In the genomic region with DNA sequence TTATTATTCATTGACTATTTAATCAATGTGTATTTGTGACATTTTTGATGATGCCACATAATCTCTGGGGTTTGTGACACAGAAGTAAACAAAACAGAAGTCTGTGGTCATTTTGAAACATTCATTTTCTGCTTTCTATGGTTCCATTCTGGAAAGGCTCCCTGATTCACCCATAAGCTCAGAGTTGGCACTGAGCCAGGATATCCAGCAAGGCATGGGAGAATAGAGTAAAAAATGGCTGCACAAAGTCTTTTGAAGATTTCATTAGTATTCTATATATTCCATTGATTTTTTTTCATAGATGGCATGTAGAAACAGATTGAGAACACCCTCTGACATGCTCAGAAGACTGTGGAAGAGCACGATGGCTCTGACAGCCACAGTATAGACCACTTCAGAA, we compare ENCODE assay signal across 22 mouse cellular contexts.
A peak's percentile ranks its signal among the peaks of the same experiment; 100 is the strongest.
DNase-seq lines count a peak whose midpoint lies in the region; ATAC-seq and TF ChIP-seq lines count a peak whose summit lies in the region.
"Had no signal": no experiment of that assay in that cellular context is flagged by ENCODE, and none has a peak within 500 bp of the region (broad histone marks: within the 10 kb centered on the region; RNA-seq: fewer than 3 reads in every experiment).

No protein-coding gene starts in this region.

- H3K27me3 ChIP-seq in kidney, embryonic 16.5 days (ENCODE audit: insufficient read depth, low read length): no peaks in the 10 kb centered on the region
- H3K27me3 ChIP-seq: CH12.LX; embryonic facial prominence, embryonic 13.5 days; heart, embryonic 12.5 days; hindbrain, embryonic 12.5 days; limb, embryonic 12.5 days; liver, embryonic 12.5 days; lung, embryonic 15.5 days; stomach, embryonic 15.5 days had no signal

- H3K4me3 ChIP-seq in kidney, embryonic 16.5 days (ENCODE audit: low read length): no peak overlapping the region
- H3K4me3 ChIP-seq: embryonic facial prominence, embryonic 13.5 days; gastrocnemius, adult 2 months; heart, embryonic 12.5 days; hindbrain, embryonic 12.5 days; limb, embryonic 12.5 days; liver, embryonic 12.5 days; lung, embryonic 15.5 days; stomach, embryonic 15.5 days had no signal

- H3K4me2 ChIP-seq in kidney, embryonic 16.5 days (replicated peaks; ENCODE audit: low read depth, low read length): no peak overlapping the region
- H3K4me2 ChIP-seq: embryonic facial prominence, embryonic 13.5 days; heart, embryonic 12.5 days; hindbrain, embryonic 12.5 days; limb, embryonic 12.5 days; liver, embryonic 12.5 days; lung, embryonic 15.5 days; midbrain, embryonic 11.5 days; stomach, embryonic 15.5 days had no signal

- no peak overlapping the region for H3K9ac ChIP-seq in kidney, embryonic 16.5 days (replicated peaks; ENCODE audit: low read length)
- H3K9ac ChIP-seq: embryonic facial prominence, embryonic 13.5 days; heart, embryonic 12.5 days; hindbrain, embryonic 12.5 days; limb, embryonic 12.5 days; liver, embryonic 12.5 days; lung, embryonic 15.5 days; stomach, embryonic 15.5 days had no signal

- no peak for TF ChIP-seq POLR2A in brain, embryonic 14.5 days (IDR thresholded peaks at IDR 0.05; ENCODE audit: borderline replicate concordance, extremely low read depth, insufficient read depth, insufficient read length, poor library complexity, severe bottlenecking)

- TF ChIP-seq CTCF in brain, embryonic 14.5 days (IDR thresholded peaks at IDR 0.05; ENCODE audit: borderline replicate concordance, extremely low read depth, insufficient read depth, insufficient read length): no peak

- no peak for ATAC-seq in kidney, embryonic 16.5 days (ENCODE audit: low FRiP score, low TSS enrichment)
- ATAC-seq: liver, embryonic 12.5 days had no signal

- H3K4me1 ChIP-seq in kidney, embryonic 16.5 days (ENCODE audit: insufficient read depth, low read length): no peaks in the 10 kb centered on the region
- H3K4me1 ChIP-seq: embryonic facial prominence, embryonic 13.5 days; heart, embryonic 12.5 days; hindbrain, embryonic 12.5 days; limb, embryonic 12.5 days; liver, embryonic 12.5 days; lung, embryonic 15.5 days; stomach, embryonic 15.5 days had no signal

- no peaks in the 10 kb centered on the region for H3K9me3 ChIP-seq in kidney, embryonic 16.5 days (ENCODE audit: low read length)
- H3K9me3 ChIP-seq: embryonic facial prominence, embryonic 13.5 days; heart, embryonic 12.5 days; hindbrain, embryonic 12.5 days; limb, embryonic 12.5 days; liver, embryonic 12.5 days; lung, embryonic 15.5 days; stomach, embryonic 15.5 days had no signal

- peak; percentile 46 to 49 for DNase-seq in cerebellum, postnatal 10 days
- DNase-seq in cerebellum, postnatal 36 days: no peak
- peak; percentile 6 for DNase-seq in kidney, postnatal 10 days
- peak; percentile 1 for DNase-seq in right cerebral cortex, adult 18-20 months
- no peak for DNase-seq in right cerebral cortex, adult 2 months (ENCODE audit: low spot score in 2 of 2)
- peak; percentile 42 for DNase-seq in brain, embryonic 14.5 days (ENCODE audit: low read depth)
- DNase-seq: adrenal gland, postnatal 25 days; cerebellum, adult 2 months; gastrocnemius, adult 2 months; heart, adult 11 months; kidney, adult 8-10 months had no signal

- no peaks in the 10 kb centered on the region for H3K36me3 ChIP-seq in kidney, embryonic 16.5 days (ENCODE audit: insufficient read depth, low read length)
- H3K36me3 ChIP-seq: embryonic facial prominence, embryonic 13.5 days; heart, embryonic 12.5 days; hindbrain, embryonic 12.5 days; limb, embryonic 12.5 days; liver, embryonic 12.5 days; lung, embryonic 15.5 days; stomach, embryonic 15.5 days had no signal

- H3K27ac ChIP-seq in kidney, embryonic 16.5 days (ENCODE audit: low read length): no peak overlapping the region
- H3K27ac ChIP-seq: embryonic facial prominence, embryonic 13.5 days; gastrocnemius, adult 2 months; hindbrain, embryonic 12.5 days; limb, embryonic 12.5 days; liver, embryonic 12.5 days; lung, embryonic 15.5 days; macrophage; stomach, embryonic 15.5 days had no signal

- WGBS in kidney, embryonic 16.5 days: 92% methylated on average over 1 of the region's 1 CpGs

Comparison
In these comparisons a context has a peak if more than half of its experiments do, and no peak if none do; other contexts are left out.
1. DNase-seq: peak in cerebellum, postnatal 10 days (2 of 2), kidney, postnatal 10 days (single experiment), right cerebral cortex, adult 18-20 months (single experiment) and brain, embryonic 14.5 days (single experiment); none in cerebellum, postnatal 36 days (0 of 2) and right cerebral cortex, adult 2 months (0 of 2).